Mouse (Mus musculus): ENCODE measurements at regions not wholly inside any gene's neighbourhood (a gene's known extent, or its start where the extent isn't known, plus 50 kb on each side); places are given as distances from the start of the nearest gene placed in this dataset.

DNA sequence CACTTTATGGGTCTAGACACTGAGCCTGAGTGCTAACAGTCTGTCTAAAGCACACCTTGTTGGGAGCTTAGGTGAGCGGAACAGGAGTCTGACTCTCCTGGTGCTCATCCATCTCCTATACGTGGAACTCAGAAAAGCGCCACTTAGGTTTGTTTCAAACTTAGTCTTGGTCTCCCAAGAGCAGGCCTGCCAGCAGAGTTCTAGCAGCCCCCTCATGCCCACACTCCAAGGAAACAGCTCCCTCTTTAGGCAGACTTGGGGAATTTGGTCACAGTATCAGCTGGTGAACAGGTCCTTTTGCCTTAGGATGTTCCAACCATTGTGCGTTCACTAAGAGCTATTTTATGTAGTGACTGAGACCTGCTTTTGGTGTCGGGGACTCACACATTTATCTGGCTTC lies 173.0 kb upstream of the Ado start:
- Histone ChIP-seq H3K4me2 (ENCODE audit: low read depth) (no peak overlapping the region), H3K4me3 (ENCODE audit: insufficient read depth in 1 of 2, low read depth in 2 of 2, low read length in 2 of 2) (no peak overlapping the region), H3K27ac (no peak overlapping the region), H3K27me3 (ENCODE audit: control insufficient read depth, insufficient read depth, low read length) (no peaks in the 10 kb centered on the region), H3K9ac (replicated peaks) (no peak overlapping the region), H3K4me1 (replicated peaks; ENCODE audit: control insufficient read depth in 2 of 2, insufficient read depth in 2 of 2, low read length in 1 of 2) (no peaks in the 10 kb centered on the region), H3K9me3 (ENCODE audit: control insufficient read depth, low read length) (no peaks in the 10 kb centered on the region), H3K36me3 (replicated peaks; ENCODE audit: control insufficient read depth, insufficient read depth, low read depth) (no peaks in the 10 kb centered on the region)
- ATAC-seq (ENCODE audit: insufficient read depth) (no peak), DNase-seq (ENCODE audit: low read depth in 3 of 3, low spot score in 3 of 3) (no peak)
- TF ChIP-seq EP300 (IDR thresholded peaks at IDR 0.05; ENCODE audit: low read depth) (no peak), CTCF (IDR thresholded peaks at IDR 0.05; ENCODE audit: low read depth) (peak; percentile 47)
- WGBS (ENCODE audit: insufficient replicate concordance) = 38% methylated on average over 5 of the region's 5 CpGs

DNA sequence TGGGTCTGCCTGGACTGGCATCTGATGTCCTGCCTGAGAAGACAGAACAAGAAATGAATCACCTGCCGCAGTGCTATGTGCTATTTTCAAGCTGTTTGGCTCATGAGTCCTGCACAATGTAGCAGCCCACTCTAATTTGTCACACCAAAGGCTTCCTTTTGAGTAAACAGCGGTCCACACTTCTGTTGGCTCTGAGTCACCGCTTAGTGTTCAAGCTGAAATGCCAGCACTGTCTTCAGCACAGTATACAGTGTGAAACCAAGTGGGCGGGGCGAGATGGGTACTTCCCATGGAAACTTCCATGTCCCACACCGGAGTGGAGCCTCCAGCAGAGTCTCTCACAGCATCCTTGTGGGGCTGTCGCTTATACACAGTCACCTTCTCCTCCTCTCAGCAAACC lies 168.8 kb upstream of the Ado start:
- DNase-seq (ENCODE audit: low read depth in 3 of 3, low spot score in 3 of 3) (no peak), ATAC-seq (ENCODE audit: insufficient read depth) (no peak)
- Histone ChIP-seq H3K9ac (replicated peaks) (no peak overlapping the region), H3K36me3 (replicated peaks; ENCODE audit: control insufficient read depth, insufficient read depth, low read depth) (no peaks in the 10 kb centered on the region), H3K27me3 (ENCODE audit: control insufficient read depth, insufficient read depth, low read length) (no peaks in the 10 kb centered on the region), H3K9me3 (ENCODE audit: control insufficient read depth, low read length) (no peaks in the 10 kb centered on the region), H3K4me3 (ENCODE audit: insufficient read depth in 1 of 2, low read depth in 2 of 2, low read length in 2 of 2) (no peak overlapping the region), H3K4me2 (ENCODE audit: low read depth) (no peak overlapping the region), H3K4me1 (replicated peaks; ENCODE audit: control insufficient read depth in 2 of 2, insufficient read depth in 2 of 2, low read length in 1 of 2) (peaks cover 0 to 3% of the 10 kb centered on the region in 2 experiments; a peak in 1 of 4 replicates), H3K27ac (no peak overlapping the region)
- TF ChIP-seq CTCF (IDR thresholded peaks at IDR 0.05; ENCODE audit: low read depth) (no peak), EP300 (IDR thresholded peaks at IDR 0.05; ENCODE audit: low read depth) (no peak)
- WGBS (ENCODE audit: insufficient replicate concordance) = 70% methylated on average over 7 of the region's 7 CpGs

DNA sequence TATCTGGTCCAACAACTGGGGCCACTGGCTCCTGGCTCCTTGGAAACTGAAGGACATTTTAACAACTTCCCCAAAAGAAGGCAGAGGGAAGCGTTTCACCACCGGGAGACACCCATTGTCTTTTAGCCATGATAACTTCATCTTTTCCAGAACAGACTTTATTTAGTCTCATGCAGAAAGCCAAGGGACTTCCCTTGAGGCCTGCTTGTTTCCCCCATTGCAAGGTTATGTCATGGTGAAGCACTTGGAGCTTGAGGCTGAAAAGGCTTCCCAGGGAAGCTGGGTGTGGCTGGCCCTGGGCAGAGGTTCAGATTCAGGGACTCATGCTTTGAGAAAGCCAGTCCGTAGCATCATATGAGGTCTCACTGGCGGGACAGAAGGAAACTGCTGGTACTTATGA lies 166.3 kb upstream of the Ado start:
- H3K4me3 ChIP-seq (ENCODE audit: insufficient read depth in 1 of 2, low read depth in 2 of 2, low read length in 2 of 2) = no peak overlapping the region
- WGBS (ENCODE audit: insufficient replicate concordance) = 42% methylated on average over 4 of the region's 4 CpGs
- H3K4me1 ChIP-seq (replicated peaks; ENCODE audit: control insufficient read depth in 2 of 2, insufficient read depth in 2 of 2, low read length in 1 of 2) = peaks cover 0 to 3% of the 10 kb centered on the region in 2 experiments; a peak in 1 of 4 replicates
- no peak for DNase-seq (ENCODE audit: low read depth in 3 of 3, low spot score in 3 of 3)
- H3K9me3 ChIP-seq (ENCODE audit: control insufficient read depth, low read length) = no peaks in the 10 kb centered on the region
- no peak for TF ChIP-seq EP300 (IDR thresholded peaks at IDR 0.05; ENCODE audit: low read depth)
- TF ChIP-seq CTCF (IDR thresholded peaks at IDR 0.05; ENCODE audit: low read depth) = no peak
- H3K4me2 ChIP-seq (ENCODE audit: low read depth) = no peak overlapping the region
- no peaks in the 10 kb centered on the region for H3K27me3 ChIP-seq (ENCODE audit: control insufficient read depth, insufficient read depth, low read length)
- H3K9ac ChIP-seq (replicated peaks) = no peak overlapping the region
- H3K36me3 ChIP-seq (replicated peaks; ENCODE audit: control insufficient read depth, insufficient read depth, low read depth) = no peaks in the 10 kb centered on the region
- ATAC-seq (ENCODE audit: insufficient read depth) = no peak
- H3K27ac ChIP-seq = no peak overlapping the region

DNA sequence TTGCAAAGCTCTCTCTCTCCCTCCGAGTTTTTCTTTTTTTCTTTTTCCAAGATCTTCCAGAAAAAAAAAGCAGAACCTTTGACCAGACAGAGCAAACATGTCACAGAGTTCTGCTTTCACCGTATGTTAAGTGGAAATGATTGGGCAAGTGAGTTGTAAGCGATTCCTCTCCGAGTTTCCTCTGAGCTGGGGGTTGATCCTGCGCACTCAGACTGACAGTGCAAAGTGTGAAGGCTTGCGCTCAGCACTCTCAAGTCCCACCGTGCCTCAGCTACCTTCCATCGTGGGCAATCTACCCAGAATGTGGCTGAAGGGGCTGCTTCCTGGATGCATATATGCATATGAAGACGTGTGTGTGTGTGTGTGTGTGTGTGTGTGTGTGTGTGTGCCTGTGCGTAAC lies 164.3 kb upstream of the Ado start:
- ATAC-seq (ENCODE audit: insufficient read depth) (no peak), DNase-seq (ENCODE audit: low read depth in 3 of 3, low spot score in 3 of 3) (no peak)
- no peaks in the 10 kb centered on the region for H3K9me3 ChIP-seq (ENCODE audit: control insufficient read depth, low read length)

DNA sequence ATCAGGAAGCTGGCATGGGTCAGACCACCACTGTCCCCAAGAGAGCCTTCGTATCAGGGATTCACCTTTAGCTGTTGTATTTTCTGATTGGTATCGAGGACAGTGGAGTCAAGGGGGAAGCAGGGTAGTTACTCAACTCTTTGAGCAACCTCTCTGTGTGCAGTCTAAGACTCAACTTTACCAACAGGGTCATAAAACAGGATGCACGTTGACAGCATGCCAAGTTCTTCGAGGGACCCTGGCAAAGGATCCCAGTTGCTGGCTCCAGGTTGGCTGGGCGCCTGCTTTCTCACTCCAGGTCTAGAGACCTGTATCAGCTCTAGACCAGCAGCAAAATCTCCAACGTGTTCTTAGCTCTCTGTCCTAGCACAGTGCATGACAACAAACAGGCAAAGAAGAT lies 163.9 kb upstream of the Ado start:
- H3K4me2 ChIP-seq (ENCODE audit: low read depth) = no peak overlapping the region
- no peaks in the 10 kb centered on the region for H3K9me3 ChIP-seq (ENCODE audit: control insufficient read depth, low read length)
- DNase-seq (ENCODE audit: low read depth in 3 of 3, low spot score in 3 of 3) (no peak), ATAC-seq (ENCODE audit: insufficient read depth) (no peak)
- no peaks in the 10 kb centered on the region for H3K27me3 ChIP-seq (ENCODE audit: control insufficient read depth, insufficient read depth, low read length)
- H3K36me3 ChIP-seq (replicated peaks; ENCODE audit: control insufficient read depth, insufficient read depth, low read depth) = no peaks in the 10 kb centered on the region
- H3K27ac ChIP-seq = no peak overlapping the region
- 46% methylated on average over 6 of the region's 6 CpGs for WGBS (ENCODE audit: insufficient replicate concordance)
- peaks cover 0 to 3% of the 10 kb centered on the region in 2 experiments; a peak in 1 of 4 replicates for H3K4me1 ChIP-seq (replicated peaks; ENCODE audit: control insufficient read depth in 2 of 2, insufficient read depth in 2 of 2, low read length in 1 of 2)
- no peak overlapping the region for H3K9ac ChIP-seq (replicated peaks)
- H3K4me3 ChIP-seq (ENCODE audit: insufficient read depth in 1 of 2, low read depth in 2 of 2, low read length in 2 of 2) = no peak overlapping the region
- TF ChIP-seq CTCF (IDR thresholded peaks at IDR 0.05; ENCODE audit: low read depth) (no peak), EP300 (IDR thresholded peaks at IDR 0.05; ENCODE audit: low read depth) (no peak)

More for the DNA sequence above, 164.3 kb upstream of the Ado start:
- WGBS (ENCODE audit: insufficient replicate concordance) = 33% methylated on average over 10 of the region's 10 CpGs
- H3K9ac ChIP-seq (replicated peaks) = no peak overlapping the region
- H3K27me3 ChIP-seq (ENCODE audit: control insufficient read depth, insufficient read depth, low read length) = no peaks in the 10 kb centered on the region
- H3K4me1 ChIP-seq (replicated peaks; ENCODE audit: control insufficient read depth in 2 of 2, insufficient read depth in 2 of 2, low read length in 1 of 2) = peaks cover 0 to 3% of the 10 kb centered on the region in 2 experiments; a peak in 1 of 4 replicates
- H3K27ac ChIP-seq = no peak overlapping the region
- H3K36me3 ChIP-seq (replicated peaks; ENCODE audit: control insufficient read depth, insufficient read depth, low read depth) = no peaks in the 10 kb centered on the region
- H3K4me3 ChIP-seq (ENCODE audit: insufficient read depth in 1 of 2, low read depth in 2 of 2, low read length in 2 of 2) = no peak overlapping the region
- TF ChIP-seq CTCF (IDR thresholded peaks at IDR 0.05; ENCODE audit: low read depth) (no peak), EP300 (IDR thresholded peaks at IDR 0.05; ENCODE audit: low read depth) (no peak)
- no peak overlapping the region for H3K4me2 ChIP-seq (ENCODE audit: low read depth)

Data from liver, embryonic 14.5 days (tissue).